Mouse (Mus musculus) frontal cortex, postnatal 10 days (tissue): ENCODE data around the gene Olfr1367.
A peak's percentile ranks its signal among the peaks of the same experiment; 100 is the strongest.

Experiments
- DNase-seq, 2 experiments: peaks; one replicate each; pipeline ENCODE4 v3.0.0; 2022; ENCODE audit warnings: low spot score in 2 of 2, mixed read lengths in 1 of 2

The Olfr1367 gene

GRCm38 (mm10) chr13:21346610-21347009 lies at the start of gene Olfr1367:
Olfr1367 (plus strand) TSS chr13:21346910.
- DNase-seq = no peak

GRCm38 (mm10) chr13:21298557-21298956 lies 48.2 kb upstream of the Olfr1367 start:
- DNase-seq = no peak

GRCm38 (mm10) chr13:21304483-21305066 lies 42.1 kb upstream of the Olfr1367 start:
- DNase-seq = no peak

DNA sequence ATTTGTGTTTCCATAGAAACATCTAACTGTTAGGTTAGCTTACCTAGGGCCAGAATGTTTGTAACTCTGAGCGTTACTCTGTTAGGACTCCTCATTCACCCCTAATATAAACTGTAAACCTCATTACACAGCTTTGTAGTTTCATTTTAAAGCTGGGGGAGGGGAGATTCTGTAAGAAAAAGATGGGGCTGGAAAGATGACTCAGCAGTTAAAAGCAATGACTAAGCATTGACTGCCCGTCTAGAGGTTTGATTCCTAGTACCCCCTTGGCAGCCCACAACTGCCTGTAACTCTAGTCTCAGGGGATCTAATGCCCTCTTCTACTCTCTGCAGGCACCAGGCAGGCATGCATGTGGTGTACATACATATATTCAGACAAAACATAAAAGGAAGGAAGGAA lies 36.9 kb upstream of the Olfr1367 start:
- DNase-seq = no peak

GRCm38 (mm10) chr13:21311926-21312325 lies 34.8 kb upstream of the Olfr1367 start, which contains the start of gene Gpx6:
Gpx6 (plus strand) TSS chr13:21312125.
- DNase-seq = no peak

GRCm38 (mm10) chr13:21312854-21313253 lies 33.9 kb upstream of the Olfr1367 start:
- no peak for DNase-seq

DNA sequence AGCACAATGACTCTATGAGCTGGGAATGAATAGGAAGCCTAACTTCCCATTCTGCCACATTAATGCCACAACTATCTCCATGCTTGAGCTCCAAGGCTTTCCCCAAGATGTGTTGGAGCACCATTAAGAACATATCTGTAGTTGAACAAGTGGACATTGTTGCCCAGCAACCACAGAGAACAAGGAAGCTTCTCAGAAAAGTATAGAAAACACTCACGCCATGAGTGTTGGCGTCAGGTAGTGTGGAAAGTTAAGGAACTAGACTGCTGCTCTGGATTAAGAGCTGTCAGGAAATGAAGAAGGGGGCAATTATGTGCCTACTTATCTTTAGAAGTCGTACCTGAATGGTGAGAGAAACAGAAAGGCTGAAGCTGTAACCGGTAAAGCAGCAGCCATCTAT lies 32.8 kb upstream of the Olfr1367 start:
- no peak for DNase-seq

DNA sequence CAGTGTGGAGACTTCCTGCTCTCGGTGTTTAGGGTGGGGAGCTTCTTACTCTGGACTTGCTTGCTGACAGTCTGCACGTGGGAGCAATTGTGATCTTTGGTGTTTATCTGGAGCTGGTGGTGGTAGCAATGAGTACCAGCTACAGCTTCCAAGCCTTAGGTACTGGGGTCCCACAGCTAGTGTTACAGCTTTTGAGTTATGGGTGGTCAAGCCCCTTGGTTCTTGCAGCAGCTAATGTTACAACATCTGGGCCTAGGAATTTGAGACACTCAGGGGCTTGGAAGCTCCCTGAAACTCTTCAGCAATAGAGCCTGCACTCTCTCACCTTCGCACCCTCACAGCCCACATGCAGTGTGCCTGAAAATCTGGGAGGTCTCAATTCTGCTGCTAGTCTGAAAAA lies 26.4 kb upstream of the Olfr1367 start:
- no peak for DNase-seq

- no peak for DNase-seq
Observed at GRCm38 (mm10) chr13:21321890-21322494, 24.7 kb upstream of the Olfr1367 start.

GRCm38 (mm10) chr13:21322509-21323375 lies 24.0 kb upstream of the Olfr1367 start:
- DNase-seq = peak in 1 of 2 experiments; percentile 55

- no peak for DNase-seq
Observed at GRCm38 (mm10) chr13:21323405-21323804, 23.3 kb upstream of the Olfr1367 start.

GRCm38 (mm10) chr13:21326191-21326590 lies 20.5 kb upstream of the Olfr1367 start:
- DNase-seq = no peak

GRCm38 (mm10) chr13:21326657-21327211 lies 20.0 kb upstream of the Olfr1367 start:
- peak; percentile 14 to 77 for DNase-seq

- no peak for DNase-seq
Observed at GRCm38 (mm10) chr13:21327424-21327823, 19.3 kb upstream of the Olfr1367 start.

DNA sequence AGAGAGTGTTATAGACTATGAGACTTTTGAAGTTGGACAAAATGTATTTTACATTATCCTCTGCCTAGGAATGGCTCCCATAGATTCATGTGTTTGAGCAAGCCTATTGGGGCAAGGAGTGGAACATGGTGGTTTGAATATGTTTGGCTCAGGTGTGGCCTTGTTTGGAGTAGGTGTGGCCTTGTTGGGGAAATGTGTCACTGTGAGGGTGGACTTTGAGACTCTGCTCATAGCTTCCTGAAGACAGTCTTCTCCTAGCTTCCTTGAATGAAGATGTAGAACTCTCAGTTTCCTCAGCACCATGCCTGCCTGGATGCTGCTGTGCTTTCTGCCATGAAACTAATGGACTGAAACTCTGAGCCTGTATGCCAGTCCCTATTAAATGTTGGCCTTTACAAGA lies 3.9 kb downstream of the Olfr1367 start:
- no peak for DNase-seq

GRCm38 (mm10) chr13:21362621-21363248 lies 16.0 kb downstream of the Olfr1367 start, which contains the start of gene Zscan12:
Zscan12 (plus strand) TSS chr13:21362820.
- peak; percentile 75 to 86 for DNase-seq

GRCm38 (mm10) chr13:21363719-21364118 lies 17.0 kb downstream of the Olfr1367 start:
- DNase-seq = no peak

GRCm38 (mm10) chr13:21366635-21367034 lies 19.9 kb downstream of the Olfr1367 start:
- DNase-seq = no peak

GRCm38 (mm10) chr13:21372700-21373099 lies 26.0 kb downstream of the Olfr1367 start:
- no peak for DNase-seq

DNA sequence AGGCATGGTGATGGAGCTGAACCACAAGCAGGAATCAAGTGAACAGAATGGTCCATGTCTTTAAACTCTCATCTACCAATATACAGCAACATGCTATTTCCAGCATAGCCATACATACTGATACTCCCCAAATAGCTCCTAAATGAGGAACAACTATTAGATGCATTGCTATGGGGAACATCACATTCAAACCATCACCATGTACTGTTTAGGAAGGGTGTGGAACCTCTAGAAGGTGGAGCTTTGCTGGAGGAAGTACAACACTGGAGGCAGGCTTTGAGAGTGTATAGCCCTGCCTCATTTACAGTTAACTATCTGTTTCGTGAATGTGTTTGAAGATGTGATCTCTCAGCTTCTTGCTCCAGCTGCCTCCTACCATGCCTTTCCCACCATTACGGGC lies 31.1 kb downstream of the Olfr1367 start:
- no peak for DNase-seq

DNA sequence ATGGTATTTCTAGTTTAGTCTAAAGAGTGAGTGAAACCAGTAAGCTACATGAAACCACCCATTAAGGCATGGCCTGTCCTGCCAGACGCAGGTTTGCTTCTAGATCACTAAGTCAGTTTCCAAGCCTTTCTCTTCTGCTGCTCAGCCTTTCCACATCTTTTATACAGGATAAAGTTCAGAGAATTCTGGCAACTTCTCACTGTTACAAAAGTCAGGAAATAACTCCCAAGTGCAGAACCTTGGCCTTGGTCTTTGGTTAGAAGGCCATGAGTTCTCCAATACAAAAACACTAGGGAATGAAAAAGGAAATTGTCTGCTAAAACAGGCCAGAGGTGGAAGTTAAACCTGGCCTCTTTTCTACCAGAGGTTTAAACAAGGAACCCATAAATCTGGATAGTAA lies 48.5 kb downstream of the Olfr1367 start:
- DNase-seq = no peak

DNA sequence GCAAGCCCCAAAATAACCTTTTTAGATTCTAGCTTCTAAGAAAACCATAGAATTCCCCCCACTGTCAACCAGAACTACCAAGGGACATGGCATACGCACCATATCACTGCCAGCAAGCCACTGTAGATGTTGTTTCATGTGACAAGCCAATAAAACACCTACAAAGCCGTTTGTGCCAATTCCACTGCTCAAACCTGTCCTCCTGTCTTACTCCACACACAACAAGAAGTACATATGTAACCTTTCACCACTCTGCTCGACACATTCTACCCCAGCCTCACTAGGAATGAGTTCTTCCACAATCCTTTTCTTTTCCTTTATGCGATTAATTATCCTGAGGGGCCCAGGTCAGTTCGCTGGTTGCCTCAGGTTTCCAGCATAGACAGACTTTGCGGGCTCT lies 48.9 kb downstream of the Olfr1367 start:
- no peak for DNase-seq
